Mouse (Mus musculus): Measurements from ENCODE around the gene Smad3. TPM values are rescaled to one million over a fixed set of nuclear protein-coding genes. Genes with fewer than 3 reads are reported as not detected.

Smad3 gene
- polyA plus RNA-seq, 1 experiment from 2014 or later: 5.0 TPM

DNA sequence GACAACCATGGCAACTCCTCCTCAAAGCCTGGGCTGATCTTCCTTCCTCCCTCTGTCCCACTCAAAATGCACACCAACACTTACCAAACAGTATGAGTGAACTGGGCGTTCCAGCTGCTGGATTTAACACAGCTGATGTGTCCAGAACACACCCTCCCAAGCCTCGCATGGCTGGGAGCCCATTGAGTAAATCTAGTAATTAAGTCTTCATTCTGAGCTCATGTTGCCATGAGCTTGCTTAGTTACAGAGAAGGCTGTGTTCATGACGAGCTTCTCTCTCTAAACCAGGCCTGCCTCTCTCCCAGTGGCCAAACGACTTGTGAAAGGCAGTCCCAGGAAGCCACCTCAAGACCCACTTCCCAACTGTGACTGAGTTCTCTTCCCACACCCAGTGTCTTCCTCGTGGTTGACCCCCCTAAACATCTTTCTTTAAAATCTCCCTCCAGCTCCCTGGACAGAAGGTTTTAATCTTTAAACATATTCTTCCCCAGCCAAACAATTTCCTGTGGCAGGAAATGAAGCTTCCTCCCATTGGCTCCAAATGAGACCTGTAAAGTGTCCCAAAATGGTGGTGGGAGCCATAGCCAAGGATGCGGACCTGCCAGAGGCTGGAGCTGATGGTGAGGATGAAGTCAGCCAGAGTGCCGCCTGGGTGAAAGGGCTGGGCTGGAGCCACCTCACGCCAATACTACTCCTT is 84.8 kb downstream of the Smad3 start:
- WGBS: 60% methylated on average over 8 of the region's 8 CpGs
- peaks cover 4% of the 10 kb centered on the region; the same call in 1 of the 2 replicates for H3K36me3 ChIP-seq (ENCODE audit: control insufficient read depth, insufficient read depth)
- H3K27me3 ChIP-seq (replicated peaks; ENCODE audit: control insufficient read depth, insufficient read depth, low read length): no peaks in the 10 kb centered on the region
- H3K9ac ChIP-seq (ENCODE audit: low read depth, low read length): no peak overlapping the region
- H3K9me3 ChIP-seq (ENCODE audit: control insufficient read depth): no peaks in the 10 kb centered on the region
- peak overlapping the region; percentile 37; the same call in 1 of the 2 replicates for H3K27ac ChIP-seq (ENCODE audit: low read depth, low read length)
- no peak for ATAC-seq
- H3K4me1 ChIP-seq (replicated peaks; ENCODE audit: control insufficient read depth, insufficient read depth, low read length): peaks cover 10% of the 10 kb centered on the region
- H3K4me2 ChIP-seq (replicated peaks; ENCODE audit: low read depth): no peak overlapping the region
- no peak overlapping the region for H3K4me3 ChIP-seq (ENCODE audit: low read depth, low read length)
- no peak for TF ChIP-seq CTCF (IDR thresholded peaks at IDR 0.05; ENCODE audit: low read depth)

DNA sequence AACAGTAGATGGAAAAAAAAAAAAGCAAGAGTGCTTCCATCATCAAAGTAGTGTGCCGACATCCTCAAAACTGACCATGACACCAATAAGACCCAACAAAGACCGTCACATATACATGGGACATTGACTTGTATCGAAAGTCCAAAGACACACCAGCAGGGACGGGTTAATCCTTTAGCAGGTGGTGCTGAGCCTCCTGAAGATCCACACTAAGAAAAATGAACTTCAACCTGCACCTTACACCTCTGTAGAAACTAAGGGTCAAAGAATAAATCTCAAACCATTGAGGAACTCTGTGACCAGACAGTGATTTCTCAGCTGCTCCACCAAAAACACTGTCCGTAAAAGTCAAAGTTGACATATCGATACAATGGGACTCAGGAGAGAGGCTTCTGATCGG is 88.0 kb downstream of the Smad3 start:
- H3K9ac ChIP-seq (ENCODE audit: low read depth, low read length): no peak overlapping the region
- H3K27me3 ChIP-seq (replicated peaks; ENCODE audit: control insufficient read depth, insufficient read depth, low read length): no peaks in the 10 kb centered on the region
- H3K4me3 ChIP-seq (ENCODE audit: low read depth, low read length): no peak overlapping the region
- 81% methylated on average over 7 of the region's 7 CpGs for WGBS
- no peak overlapping the region for H3K27ac ChIP-seq (ENCODE audit: low read depth, low read length)
- peaks cover 15% of the 10 kb centered on the region; the same call in 1 of the 2 replicates for H3K36me3 ChIP-seq (ENCODE audit: control insufficient read depth, insufficient read depth)
- H3K9me3 ChIP-seq (ENCODE audit: control insufficient read depth): no peaks in the 10 kb centered on the region
- TF ChIP-seq CTCF (IDR thresholded peaks at IDR 0.05; ENCODE audit: low read depth): no peak
- no peak overlapping the region for H3K4me2 ChIP-seq (replicated peaks; ENCODE audit: low read depth)
- peaks cover 22% of the 10 kb centered on the region for H3K4me1 ChIP-seq (replicated peaks; ENCODE audit: control insufficient read depth, insufficient read depth, low read length)
- ATAC-seq: no peak

DNA sequence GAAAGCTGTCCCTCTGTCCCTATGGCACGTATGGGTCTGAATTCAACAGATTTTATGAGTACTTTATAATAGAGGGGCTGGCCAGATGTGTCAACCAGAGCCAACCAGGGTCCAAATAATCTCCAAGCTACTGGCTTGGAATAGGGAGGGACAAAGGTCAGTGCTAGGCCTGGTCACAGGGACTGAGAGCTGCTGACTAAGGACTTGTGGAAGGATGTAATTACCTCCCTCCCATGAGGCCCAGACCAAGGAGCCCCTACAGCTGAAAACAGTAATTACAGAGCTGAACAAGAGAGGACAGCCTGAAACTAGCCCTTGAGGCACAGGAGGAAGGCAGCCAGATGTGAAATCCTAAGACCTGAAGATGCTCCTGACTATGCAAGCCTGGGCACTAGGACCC is 89.2 kb downstream of the Smad3 start:
- peak overlapping the region; percentile 76 for H3K27ac ChIP-seq (ENCODE audit: low read depth, low read length)
- peaks cover 16% of the 10 kb centered on the region; the same call in 1 of the 2 replicates for H3K36me3 ChIP-seq (ENCODE audit: control insufficient read depth, insufficient read depth)
- ATAC-seq: peak; percentile 70
- H3K27me3 ChIP-seq (replicated peaks; ENCODE audit: control insufficient read depth, insufficient read depth, low read length): no peaks in the 10 kb centered on the region
- TF ChIP-seq CTCF (IDR thresholded peaks at IDR 0.05; ENCODE audit: low read depth): peak; percentile 41
- no peaks in the 10 kb centered on the region for H3K9me3 ChIP-seq (ENCODE audit: control insufficient read depth)
- no peak overlapping the region for H3K4me2 ChIP-seq (replicated peaks; ENCODE audit: low read depth)
- 45% methylated on average over 1 of the region's 1 CpGs for WGBS
- peaks cover 22% of the 10 kb centered on the region for H3K4me1 ChIP-seq (replicated peaks; ENCODE audit: control insufficient read depth, insufficient read depth, low read length)
- H3K4me3 ChIP-seq (ENCODE audit: low read depth, low read length): no peak overlapping the region
- H3K9ac ChIP-seq (ENCODE audit: low read depth, low read length): no peak overlapping the region

- Histone ChIP-seq H3K4me1 (replicated peaks; ENCODE audit: control insufficient read depth, insufficient read depth, low read length) (peaks cover 20% of the 10 kb centered on the region; the same call in 1 of the 2 replicates), H3K4me2 (replicated peaks; ENCODE audit: low read depth) (0 out of 2 replicates have a peak overlapping the region, but pooled peaks have one; percentile 6), H3K9ac (ENCODE audit: low read depth, low read length) (no peak overlapping the region), H3K27me3 (replicated peaks; ENCODE audit: control insufficient read depth, insufficient read depth, low read length) (no peaks in the 10 kb centered on the region), H3K4me3 (ENCODE audit: low read depth, low read length) (no peak overlapping the region), H3K9me3 (ENCODE audit: control insufficient read depth) (no peaks in the 10 kb centered on the region), H3K27ac (ENCODE audit: low read depth, low read length) (peak overlapping the region; percentile 61; the same call in 1 of the 2 replicates), H3K36me3 (ENCODE audit: control insufficient read depth, insufficient read depth) (peaks cover 20% of the 10 kb centered on the region; the same call in 1 of the 2 replicates)
- ATAC-seq: no peak
- no peak for TF ChIP-seq CTCF (IDR thresholded peaks at IDR 0.05; ENCODE audit: low read depth)
- 68% methylated on average over 8 of the region's 8 CpGs for WGBS
Observed at GRCm38 (mm10) chr9:63667373-63667724, 90.4 kb downstream of the Smad3 start.

- H3K27me3 ChIP-seq (replicated peaks; ENCODE audit: control insufficient read depth, insufficient read depth, low read length): no peaks in the 10 kb centered on the region
- 0 out of 2 replicates have a peak overlapping the region, but pooled peaks have one; percentile 6 for H3K4me2 ChIP-seq (replicated peaks; ENCODE audit: low read depth)
- H3K9me3 ChIP-seq (ENCODE audit: control insufficient read depth): no peaks in the 10 kb centered on the region
- peak; percentile 34 for TF ChIP-seq CTCF (IDR thresholded peaks at IDR 0.05; ENCODE audit: low read depth)
- H3K4me3 ChIP-seq (ENCODE audit: low read depth, low read length): no peak overlapping the region
- H3K4me1 ChIP-seq (replicated peaks; ENCODE audit: control insufficient read depth, insufficient read depth, low read length): peaks cover 20% of the 10 kb centered on the region; the same call in 1 of the 2 replicates
- no peak overlapping the region for H3K9ac ChIP-seq (ENCODE audit: low read depth, low read length)
- 48% methylated on average over 18 of the region's 18 CpGs for WGBS
- peak overlapping the region; percentile 61 for H3K27ac ChIP-seq (ENCODE audit: low read depth, low read length)
- H3K36me3 ChIP-seq (ENCODE audit: control insufficient read depth, insufficient read depth): peaks cover 20% of the 10 kb centered on the region; the same call in 1 of the 2 replicates
- ATAC-seq: peak; percentile 36; the same call in 1 of the 2 replicates
Observed at GRCm38 (mm10) chr9:63666612-63667372, 91.0 kb downstream of the Smad3 start.

Data from intestine, postnatal 0 days (tissue).